Mouse (Mus musculus): ENCODE results near the gene Arhgap24.
"Not testable (repeated sequence)": the region's sequence is repeated elsewhere in the genome, so short reads cannot be mapped to it uniquely, and the experiment has no call there.

Gene Arhgap24

GRCm38 (mm10) chr5:102817641-102818040 is 336.4 kb downstream of the Arhgap24 start:
- no peak for DNase-seq

- no peak for DNase-seq
Measured at GRCm38 (mm10) chr5:102825538-102825937, 344.3 kb downstream of the Arhgap24 start.

- no peak for DNase-seq
Measured at GRCm38 (mm10) chr5:102839071-102839470, 357.9 kb downstream of the Arhgap24 start.

DNA sequence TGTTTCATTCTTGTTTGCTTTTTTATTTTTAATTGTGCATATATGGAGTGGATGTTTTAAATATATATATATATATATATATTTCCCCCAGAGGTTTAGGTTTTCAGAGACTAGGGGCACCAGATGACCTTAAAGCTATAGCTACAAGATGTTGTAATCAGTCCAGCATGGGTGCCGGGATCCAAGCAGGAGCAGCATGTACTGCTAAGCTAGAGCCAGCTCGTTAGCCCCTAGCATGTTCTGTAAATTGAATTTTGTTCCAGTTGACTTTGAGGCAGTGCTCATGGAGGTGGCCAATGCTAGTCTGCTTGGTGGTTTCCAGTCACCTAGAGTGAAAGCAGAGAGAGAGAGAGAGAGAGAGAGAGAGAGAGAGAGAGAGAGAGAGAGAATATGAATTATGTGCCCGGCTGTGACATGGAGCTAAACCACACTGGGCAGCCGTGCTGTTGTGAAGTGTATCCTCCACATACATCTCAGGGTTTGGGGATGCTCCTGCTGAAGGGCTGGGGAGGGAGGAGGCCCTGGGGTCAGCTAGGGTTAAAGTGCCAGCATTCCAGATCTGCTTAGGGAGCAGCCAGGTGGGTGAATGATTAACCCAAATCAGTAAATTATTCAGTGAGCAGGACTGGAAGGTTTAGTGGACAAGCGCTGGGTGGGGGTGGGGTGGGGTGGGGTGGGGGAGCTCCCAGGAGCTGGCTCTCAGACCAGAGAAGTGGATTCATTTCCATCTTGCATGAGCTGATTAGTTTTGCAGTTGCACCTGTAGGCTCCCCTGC is 362.9 kb downstream of the Arhgap24 start:
- no peak for DNase-seq

DNA sequence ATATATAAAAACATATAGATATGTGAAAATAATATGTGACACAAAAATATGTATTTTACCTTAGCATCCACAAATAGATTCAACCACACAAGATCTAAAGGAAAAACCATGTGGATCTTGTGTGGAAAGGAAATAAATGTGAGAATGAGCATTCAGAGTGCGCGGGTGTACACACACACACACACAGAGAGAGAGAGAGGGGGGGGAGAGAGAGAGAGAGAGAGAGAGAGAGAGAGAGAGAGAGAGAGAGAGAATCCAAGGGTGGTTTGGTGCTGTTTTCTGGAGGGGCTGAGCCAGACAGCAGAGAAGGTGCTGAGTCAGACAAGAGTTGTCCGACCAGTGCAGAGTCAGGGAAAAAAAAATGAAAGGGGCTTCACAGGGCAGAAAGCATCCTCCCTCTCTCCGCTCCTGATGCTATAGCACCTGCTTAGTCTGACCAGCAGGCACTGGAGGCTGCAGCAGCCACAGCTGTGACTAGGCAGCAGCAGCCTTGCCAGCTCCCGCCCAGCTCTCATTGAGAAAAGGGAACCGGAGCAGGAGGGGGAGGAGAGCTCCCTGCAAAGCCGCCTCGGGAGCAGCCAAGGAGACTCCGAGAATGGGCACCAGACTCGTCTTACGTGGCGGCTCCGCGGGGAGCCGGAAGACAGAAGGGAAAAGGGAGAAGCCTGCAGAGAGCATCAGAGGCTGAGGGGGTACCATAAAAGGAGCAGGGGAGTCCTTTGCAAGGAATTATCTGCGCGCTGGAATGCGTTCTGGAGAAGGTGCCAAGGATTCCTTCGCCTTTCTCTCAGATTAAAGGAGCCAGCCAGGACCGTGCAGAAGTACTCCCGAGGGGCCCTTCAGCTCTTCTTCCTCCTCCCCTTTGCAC is 363.8 kb downstream of the Arhgap24 start:
- no peak for DNase-seq

GRCm38 (mm10) chr5:102845800-102846199 is 364.6 kb downstream of the Arhgap24 start:
- no peak for DNase-seq

GRCm38 (mm10) chr5:102847859-102848258 is 366.7 kb downstream of the Arhgap24 start:
- DNase-seq = no peak

DNA sequence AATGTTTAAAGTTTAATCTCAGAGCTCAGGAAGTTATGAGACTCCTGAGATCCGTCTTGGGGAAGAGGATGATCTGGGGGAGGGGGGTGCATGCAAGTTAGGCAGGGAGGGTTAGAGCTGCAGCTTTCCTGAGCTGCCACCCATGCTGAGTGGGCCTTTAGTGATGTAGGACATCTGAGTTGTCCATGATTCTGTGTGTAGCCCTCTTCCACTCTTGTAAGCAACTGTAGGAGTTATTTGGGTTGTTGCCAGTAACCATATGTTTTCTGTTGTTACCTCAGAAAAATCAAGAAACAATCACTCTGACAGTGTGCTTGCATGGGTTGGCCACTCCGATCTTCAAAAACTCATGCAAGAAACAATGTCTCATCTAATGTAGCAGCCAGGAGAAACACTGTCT is 370.6 kb downstream of the Arhgap24 start:
- DNase-seq = no peak

- no peak for DNase-seq
Measured at GRCm38 (mm10) chr5:102853750-102854149, 372.6 kb downstream of the Arhgap24 start.

GRCm38 (mm10) chr5:102855805-102856204 is 374.6 kb downstream of the Arhgap24 start:
- DNase-seq = no peak

DNA sequence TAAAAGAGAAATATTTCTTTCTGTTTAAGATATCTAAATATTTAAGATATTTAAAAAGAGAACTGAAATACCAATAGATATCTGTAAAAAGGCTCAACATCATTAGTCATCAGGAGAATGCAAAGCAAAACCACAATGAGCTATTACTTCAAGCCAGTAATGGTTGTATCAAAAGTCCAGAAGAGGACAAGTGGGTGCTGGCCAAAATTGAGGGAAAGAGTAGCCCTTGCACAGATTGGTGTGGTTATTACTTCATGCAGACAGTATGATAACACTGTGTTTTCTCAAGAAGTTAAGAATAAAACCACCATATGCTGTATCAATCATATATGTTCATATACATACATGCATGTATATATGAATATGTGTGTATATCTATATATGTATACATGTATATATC is 376.9 kb downstream of the Arhgap24 start:
- DNase-seq = no peak

GRCm38 (mm10) chr5:102859749-102860148 is 378.6 kb downstream of the Arhgap24 start:
- DNase-seq = no peak

DNA sequence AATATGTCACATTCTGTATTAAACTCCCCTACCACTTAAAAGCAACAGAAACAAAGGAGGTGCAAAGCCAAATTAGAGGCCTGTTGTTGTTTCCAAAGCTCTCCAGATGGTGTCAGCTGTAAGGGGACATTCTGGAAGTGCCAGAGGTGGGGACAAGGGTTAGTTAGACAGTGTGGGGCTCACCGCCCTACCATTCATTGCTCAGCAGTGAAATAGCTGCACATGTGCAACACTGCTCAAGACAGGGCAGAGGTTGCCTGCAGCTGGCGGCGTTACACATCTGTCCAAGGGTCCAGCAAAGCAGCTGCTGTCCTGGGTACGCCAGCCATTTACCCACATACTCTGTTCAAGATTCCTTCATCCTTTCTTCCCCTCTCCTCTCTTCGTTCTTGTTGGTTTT is 387.0 kb downstream of the Arhgap24 start:
- no peak for DNase-seq

DNA sequence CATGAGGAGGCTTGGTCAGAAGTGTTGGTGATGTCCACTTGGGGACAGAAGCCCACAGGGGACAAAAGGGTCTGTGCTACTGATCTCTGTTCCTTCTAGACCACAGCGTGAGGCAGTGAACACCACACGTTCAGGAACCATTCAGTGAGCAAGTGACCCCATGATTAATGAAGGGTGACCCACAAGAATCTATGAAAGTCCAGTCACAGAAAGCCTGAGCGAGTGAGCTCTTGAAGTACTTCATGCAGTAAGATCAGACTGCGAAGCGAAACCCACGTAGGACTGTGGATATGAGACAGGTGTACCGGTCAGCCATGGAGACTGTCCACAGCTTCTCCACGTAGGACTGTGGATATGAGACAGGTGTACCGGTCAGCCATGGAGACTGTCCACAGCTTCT is 391.8 kb downstream of the Arhgap24 start:
- DNase-seq = not testable (repeated sequence)

DNA sequence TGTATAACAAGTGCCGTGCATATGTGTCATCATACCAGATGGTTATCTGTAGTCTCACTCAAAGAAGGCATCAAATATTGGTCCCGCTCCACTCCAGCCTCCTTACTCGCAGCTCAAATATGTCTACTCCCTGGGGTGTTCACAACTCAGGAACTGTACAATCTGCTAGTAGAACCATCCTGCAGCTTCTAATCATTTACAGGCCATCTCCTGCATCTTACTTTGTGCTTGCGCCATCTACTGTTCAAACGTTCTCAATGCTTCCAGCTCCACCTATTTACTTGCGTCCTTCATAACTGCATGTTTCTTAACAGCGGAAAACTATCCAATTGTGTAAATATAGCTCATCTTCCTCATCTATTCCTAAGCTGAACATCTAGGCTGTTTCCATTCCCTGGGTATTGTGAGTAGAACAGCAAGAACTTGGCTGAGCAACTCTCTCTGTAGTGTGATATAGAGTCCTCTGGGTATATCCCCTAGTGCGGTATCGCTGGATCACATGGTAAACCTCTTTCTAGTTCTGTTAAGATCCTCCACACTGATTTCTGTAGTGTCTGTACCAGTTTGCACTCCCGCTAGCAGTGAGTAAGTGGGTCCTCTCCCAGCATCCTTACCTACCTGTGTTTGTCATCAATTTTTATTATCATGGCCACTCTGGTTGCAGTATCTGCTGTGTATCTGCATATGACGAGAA is 393.6 kb downstream of the Arhgap24 start:
- peak; percentile 26 to 33 for DNase-seq

GRCm38 (mm10) chr5:102875628-102876027 is 394.4 kb downstream of the Arhgap24 start:
- peak; percentile 28 to 51 for DNase-seq

GRCm38 (mm10) chr5:102888482-102889162 is 407.4 kb downstream of the Arhgap24 start:
- no peak for DNase-seq

DNA sequence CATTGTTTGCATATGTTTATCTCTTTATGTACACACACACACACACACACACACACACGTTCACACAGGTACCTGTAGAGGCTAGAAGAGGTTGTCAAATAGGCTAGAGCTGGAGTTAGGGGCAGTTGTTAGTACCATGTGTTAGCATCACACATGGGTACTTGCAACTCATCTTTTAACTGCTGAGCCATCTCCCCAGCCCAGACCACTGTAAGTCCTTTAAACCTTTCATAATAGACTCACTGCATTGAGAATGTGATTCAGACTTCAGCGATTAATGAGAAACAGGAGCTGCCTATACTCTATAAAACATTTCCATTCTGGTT is 407.9 kb downstream of the Arhgap24 start:
- DNase-seq = no peak

- DNase-seq = no peak
Measured at GRCm38 (mm10) chr5:102892226-102892625, 411.0 kb downstream of the Arhgap24 start.

DNA sequence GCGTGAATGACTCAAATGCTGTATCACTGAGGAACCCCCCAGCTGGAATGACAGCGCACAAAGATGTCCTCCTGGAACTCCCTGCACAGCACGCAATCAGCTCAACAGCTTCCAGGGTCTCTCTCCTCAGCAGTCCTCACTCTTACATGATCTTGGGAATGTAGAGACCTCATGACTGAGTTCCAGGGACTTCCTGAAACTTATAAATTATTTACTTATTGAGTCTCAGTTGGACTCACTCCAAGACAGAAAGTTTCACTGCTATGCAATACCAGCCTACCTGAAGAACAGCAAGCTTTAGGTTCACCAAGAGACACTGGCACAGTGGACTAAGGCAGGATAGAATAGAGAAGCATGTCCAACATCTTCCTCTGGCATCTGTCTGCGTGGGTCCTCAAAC is 417.1 kb downstream of the Arhgap24 start:
- no peak for DNase-seq

DNA sequence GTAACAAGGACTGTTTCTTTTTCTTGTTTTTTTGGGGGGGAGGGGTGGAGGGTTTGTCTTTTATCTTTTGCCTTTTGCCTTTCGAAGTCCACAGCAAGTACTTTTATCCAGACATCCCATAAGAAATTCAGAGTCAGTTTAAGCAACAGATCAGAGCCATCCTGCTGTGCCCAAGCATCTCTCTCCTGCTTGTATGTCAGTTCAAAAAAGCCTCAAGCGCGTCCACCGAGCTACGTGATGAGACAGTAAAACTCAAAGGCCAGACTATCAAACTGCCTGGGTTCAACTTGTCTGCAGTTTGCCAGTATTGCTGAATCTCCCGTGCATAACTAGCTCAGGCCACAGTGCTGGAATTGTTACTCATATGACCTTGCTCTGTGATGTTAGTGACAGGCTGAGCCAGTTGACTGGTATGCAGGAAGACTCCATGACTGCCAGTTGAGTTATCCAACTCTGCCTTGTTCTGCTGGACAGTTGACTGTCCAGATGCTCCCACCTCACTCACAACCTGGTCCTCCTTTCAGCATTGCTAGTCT is 418.6 kb downstream of the Arhgap24 start:
- DNase-seq = no peak

DNA sequence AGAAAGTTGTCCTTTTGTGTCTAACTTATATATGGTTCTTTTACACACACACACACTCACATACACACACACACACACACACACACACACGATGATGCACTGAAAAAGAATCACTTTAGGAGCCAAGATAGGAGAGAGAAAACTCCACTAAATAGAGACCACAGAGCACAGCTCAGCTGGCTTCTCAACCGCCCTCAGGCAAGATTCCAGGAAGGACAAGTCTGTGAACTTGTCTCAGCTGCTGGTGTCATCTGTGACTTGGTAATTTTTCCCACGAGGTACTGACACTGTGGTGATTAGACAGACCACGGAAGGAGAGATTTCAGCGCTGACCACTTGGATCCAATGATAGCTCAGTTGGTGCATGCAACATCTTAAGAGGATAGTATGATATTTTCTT is 420.0 kb downstream of the Arhgap24 start:
- DNase-seq = no peak

DNA sequence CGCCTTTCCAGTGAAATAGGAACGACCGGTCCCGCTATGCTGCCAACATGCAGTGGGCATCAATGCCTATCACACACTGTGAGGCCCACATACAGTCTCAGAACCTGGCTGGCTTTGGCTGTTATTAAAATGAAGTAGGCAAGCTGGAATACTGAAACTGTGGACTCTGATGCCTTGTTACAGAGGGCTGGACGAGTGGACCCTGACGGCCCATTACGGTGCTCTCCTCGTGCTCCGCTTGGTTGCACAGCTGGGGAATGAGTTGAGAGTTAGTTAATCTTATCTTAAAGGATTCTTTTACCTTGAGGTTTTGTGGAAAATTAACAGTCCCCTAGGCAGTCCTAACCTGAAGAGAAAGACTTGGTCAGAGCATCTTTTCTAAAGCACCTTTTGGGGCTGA is 422.3 kb downstream of the Arhgap24 start:
- DNase-seq = no peak
